Mouse (Mus musculus) myocyte (in vitro differentiated cells): ENCODE data around the gene Myo3a. TPM values are rescaled to one million over a fixed set of nuclear protein-coding genes. Genes with fewer than 3 reads are reported as not detected.

ENCODE experiments used
- H3K27me3 ChIP-seq: one replicate; pipeline ENCODE4 v1.6.1; 2011; ENCODE audit not compliant: control insufficient read depth, insufficient read depth, insufficient read length
- H3K36me3 ChIP-seq: one replicate; pipeline ENCODE4 v1.6.1; 2011; ENCODE audit not compliant: control insufficient read depth, insufficient read depth
- H3K4me2 ChIP-seq: one replicate; pipeline ENCODE4 v1.6.1; 2011; ENCODE audit warnings: low read depth, control low read depth
- H3K4me3 ChIP-seq: one replicate; pipeline ENCODE4 v1.5.1; 2011; ENCODE audit warnings: mild to moderate bottlenecking, control low read depth, moderate library complexity
- H3K79me2 ChIP-seq: one replicate; pipeline ENCODE4 v1.6.1; 2011; ENCODE audit not compliant: control insufficient read depth, insufficient read depth
- H3ac ChIP-seq: one replicate; pipeline ENCODE4 v1.6.1; 2011; ENCODE audit not compliant: control insufficient read depth, insufficient read length
- CEBPB ChIP-seq: IDR thresholded peaks from 2 replicates; pipeline ENCODE4 v1.6.1; 2011; ENCODE audit warnings: mild to moderate bottlenecking, moderate library complexity; ENCODE audit not compliant: poor library complexity, insufficient read depth, severe bottlenecking
- E2F4 ChIP-seq: IDR thresholded peaks from one replicate; pipeline ENCODE4 v1.6.1; 2011; ENCODE audit warnings: mild to moderate bottlenecking, control low read depth, moderate library complexity; ENCODE audit not compliant: insufficient read depth
- MAX ChIP-seq: IDR thresholded peaks from one replicate; pipeline ENCODE4 v1.6.1; 2011; ENCODE audit warnings: low read depth, mild to moderate bottlenecking, control low read depth
- MYOD1 ChIP-seq, 3 experiments: IDR thresholded peaks; one replicate each; pipeline ENCODE4 v1.6.1; 2011; ENCODE audit warnings: control low read depth in 2 of 3, low read depth in 2 of 3, mild to moderate bottlenecking in 2 of 3, moderate library complexity in 1 of 3; ENCODE audit not compliant: insufficient read length in 2 of 3, control insufficient read depth in 1 of 3
- MYOG ChIP-seq, 3 experiments: IDR thresholded peaks; one replicate each; pipeline ENCODE4 v1.6.1; 2011; ENCODE audit warnings: control low read depth in 2 of 3, low read depth in 2 of 3, mild to moderate bottlenecking in 2 of 3; ENCODE audit not compliant: insufficient read length in 2 of 3, control insufficient read depth in 1 of 3, insufficient read depth in 1 of 3
- POLR2A ChIP-seq: IDR thresholded peaks from one replicate; pipeline ENCODE4 v1.6.1; 2011; ENCODE audit warnings: low read depth, mild to moderate bottlenecking, control low read depth, moderate library complexity; ENCODE audit not compliant: insufficient read length
- POLR2AphosphoS2 ChIP-seq: IDR thresholded peaks from one replicate; pipeline ENCODE4 v1.6.1; 2011; ENCODE audit warnings: low read depth, control low read depth; ENCODE audit not compliant: insufficient read length
- REST ChIP-seq: IDR thresholded peaks from one replicate; pipeline ENCODE4 v1.6.1; 2011; ENCODE audit warnings: mild to moderate bottlenecking, control low read depth, moderate library complexity; ENCODE audit not compliant: insufficient read depth, insufficient read length
- SRF ChIP-seq: IDR thresholded peaks from one replicate; pipeline ENCODE4 v1.6.1; 2011; ENCODE audit warnings: low read depth; ENCODE audit not compliant: control insufficient read depth, insufficient read length
- TCF12 ChIP-seq: IDR thresholded peaks from one replicate; pipeline ENCODE4 v1.6.1; 2011; ENCODE audit warnings: mild to moderate bottlenecking, control low read depth; ENCODE audit not compliant: poor library complexity, insufficient read depth, severe bottlenecking
- TCF3 ChIP-seq: IDR thresholded peaks from one replicate; pipeline ENCODE4 v1.6.1; 2011; ENCODE audit warnings: low read depth, control low read depth; ENCODE audit not compliant: insufficient read length
- USF1 ChIP-seq: IDR thresholded peaks from one replicate; pipeline ENCODE4 v1.6.1; 2011; ENCODE audit warnings: low read depth, mild to moderate bottlenecking, control low read depth, moderate library complexity
- polyA plus RNA-seq: library from polyadenylated mRNA; unstranded; fragments of >200 nt; fragmentation: generic; extraction: Trizol; gene quantifications from one replicate; pipeline ENCODE4 v1.2.1, GENCODE M21; 2012; ENCODE audit warnings: missing spikeins

The Myo3a gene
- polyA plus RNA-seq = not detected

DNA sequence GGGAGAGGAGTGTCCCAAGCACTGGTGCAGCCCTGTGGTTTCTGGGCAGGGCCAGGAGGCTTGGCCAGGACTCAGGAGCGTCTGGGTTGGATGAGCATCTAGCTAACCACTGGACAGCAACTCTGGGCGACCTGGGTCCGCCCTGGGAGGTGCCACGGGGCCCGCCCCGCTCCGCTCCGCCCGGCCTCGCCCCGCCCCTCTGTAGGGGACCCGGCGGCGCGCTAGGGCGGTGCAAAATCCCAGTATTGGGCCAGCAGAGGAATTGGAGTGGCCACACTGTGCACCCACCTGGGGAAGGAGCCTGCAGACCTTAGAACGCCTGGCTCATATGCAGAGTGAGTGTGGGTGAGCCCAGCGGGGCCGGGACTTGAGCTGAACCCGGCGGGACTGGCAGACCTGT, at the start of gene Myo3a:
Myo3a (plus strand) TSS at position 196 of the 400 bp plus-strand sequence.
- Histone ChIP-seq H3K79me2 (no peaks in the 10 kb centered on the region), H3K4me3 (no peak within 1 kb of the TSS)
- no peak for TF ChIP-seq MAX
- no peak for TF ChIP-seq SRF

GRCm38 (mm10) chr2:22250462-22250861, 23.2 kb downstream of the Myo3a start:
- no peak for TF ChIP-seq POLR2AphosphoS2
- no peak for TF ChIP-seq TCF3
- no peak for TF ChIP-seq MAX
- TF ChIP-seq USF1 = no peak
- Histone ChIP-seq H3K79me2 (no peaks in the 10 kb centered on the region), H3K4me3 (no peak overlapping the region), H3K36me3 (no peaks in the 10 kb centered on the region), H3K27me3 (no peaks in the 10 kb centered on the region), H3K4me2 (no peak overlapping the region), H3ac (no peak overlapping the region)

More for the DNA sequence above, at the start of gene Myo3a:
- H3ac ChIP-seq = no peak within 1 kb of the TSS
- no peak within 1 kb of the TSS for H3K4me2 ChIP-seq
- no peaks in the 10 kb centered on the region for H3K36me3 ChIP-seq
- no peaks in the 10 kb centered on the region for H3K27me3 ChIP-seq

GRCm38 (mm10) chr2:22251045-22251444, 23.7 kb downstream of the Myo3a start:
- TF ChIP-seq SRF (no peak), E2F4 (no peak), POLR2A (no peak), CEBPB (no peak), USF1 (no peak), MYOD1 (IDR thresholded peaks at IDR 0.05; ENCODE audit: control insufficient read depth in 1 of 3, insufficient read length in 2 of 3, low read depth in 2 of 3) (no peak), REST (no peak), TCF3 (no peak)

DNA sequence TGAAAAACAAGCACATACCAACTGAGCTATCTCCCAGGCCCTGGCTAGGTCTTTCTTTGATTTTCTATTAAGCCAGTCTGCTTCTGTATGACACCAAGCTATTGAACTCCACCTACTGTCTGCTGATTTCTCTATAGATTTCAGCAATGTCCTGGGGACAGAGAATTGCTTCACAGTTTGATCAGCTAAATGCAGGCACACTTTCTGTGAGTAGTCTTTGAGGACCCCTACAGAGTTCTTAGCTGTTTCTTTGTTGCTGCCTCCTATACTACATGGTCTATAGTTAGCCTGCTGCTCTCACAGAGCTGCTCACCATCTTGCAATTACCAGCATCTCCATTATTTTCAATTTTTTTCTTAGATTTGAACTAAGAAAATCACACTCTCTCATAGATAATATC, 28.3 kb downstream of the Myo3a start:
- TF ChIP-seq E2F4 (no peak), POLR2AphosphoS2 (no peak), TCF3 (no peak), MYOD1 (IDR thresholded peaks at IDR 0.05; ENCODE audit: control insufficient read depth in 1 of 3, insufficient read length in 2 of 3, low read depth in 2 of 3) (no peak), CEBPB (no peak), MYOG (IDR thresholded peaks at IDR 0.05; ENCODE audit: control insufficient read depth in 1 of 3, insufficient read depth in 1 of 3, insufficient read length in 2 of 3, low read depth in 2 of 3) (no peak), REST (no peak), TCF12 (no peak), POLR2A (no peak), MAX (no peak), USF1 (no peak), SRF (no peak)
- Histone ChIP-seq H3K4me3 (no peak overlapping the region), H3K27me3 (no peaks in the 10 kb centered on the region), H3K79me2 (no peaks in the 10 kb centered on the region), H3K36me3 (no peaks in the 10 kb centered on the region), H3ac (no peak overlapping the region), H3K4me2 (no peak overlapping the region)

More at GRCm38 (mm10) chr2:22251045-22251444, 23.7 kb downstream of the Myo3a start:
- no peak overlapping the region for H3K4me3 ChIP-seq
- no peaks in the 10 kb centered on the region for H3K27me3 ChIP-seq
- H3ac ChIP-seq = no peak overlapping the region
- no peaks in the 10 kb centered on the region for H3K79me2 ChIP-seq
- H3K36me3 ChIP-seq = no peaks in the 10 kb centered on the region
- no peak overlapping the region for H3K4me2 ChIP-seq

- no peak overlapping the region for H3K4me2 ChIP-seq
- H3K27me3 ChIP-seq = no peaks in the 10 kb centered on the region
- TF ChIP-seq POLR2AphosphoS2 = no peak
- no peak for TF ChIP-seq CEBPB
- TF ChIP-seq MAX = no peak
- no peak for TF ChIP-seq REST
- no peak for TF ChIP-seq E2F4
- TF ChIP-seq USF1 = no peak
- no peak for TF ChIP-seq SRF
- TF ChIP-seq MYOG (IDR thresholded peaks at IDR 0.05; ENCODE audit: control insufficient read depth in 1 of 3, insufficient read depth in 1 of 3, insufficient read length in 2 of 3, low read depth in 2 of 3) = no peak
- TF ChIP-seq POLR2A = no peak
- no peak for TF ChIP-seq MYOD1 (IDR thresholded peaks at IDR 0.05; ENCODE audit: control insufficient read depth in 1 of 3, insufficient read length in 2 of 3, low read depth in 2 of 3)
- no peak for TF ChIP-seq TCF3
- TF ChIP-seq TCF12 = no peak
- no peak overlapping the region for H3K4me3 ChIP-seq
- no peaks in the 10 kb centered on the region for H3K79me2 ChIP-seq
- H3ac ChIP-seq = no peak overlapping the region
- no peaks in the 10 kb centered on the region for H3K36me3 ChIP-seq
Measured at GRCm38 (mm10) chr2:22271555-22271954, 44.3 kb downstream of the Myo3a start.

DNA sequence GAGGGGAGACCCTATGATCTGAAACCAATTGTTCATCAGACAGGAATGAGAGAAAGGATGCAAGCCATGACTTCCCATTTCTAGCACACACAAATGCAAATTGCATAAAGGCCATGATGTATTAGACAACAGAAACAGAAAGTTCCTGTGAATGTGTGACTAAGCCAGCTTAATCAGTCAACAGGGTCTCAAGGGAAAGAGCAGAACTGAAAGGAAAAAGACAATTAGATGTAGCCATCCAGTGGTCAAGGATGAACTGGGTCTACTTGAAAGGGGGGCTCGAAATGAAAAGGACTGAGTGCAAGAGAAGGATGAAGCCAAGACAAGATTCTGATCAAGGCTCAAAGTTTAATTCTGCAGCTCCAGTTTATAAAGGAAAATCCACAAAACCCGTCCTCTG, 58.1 kb downstream of the Myo3a start:
- Histone ChIP-seq H3K79me2 (no peaks in the 10 kb centered on the region), H3K27me3 (no peaks in the 10 kb centered on the region), H3K4me2 (no peak overlapping the region), H3K36me3 (no peaks in the 10 kb centered on the region), H3ac (no peak overlapping the region), H3K4me3 (no peak overlapping the region)
- no peak for TF ChIP-seq TCF3
- TF ChIP-seq CEBPB = no peak
- no peak for TF ChIP-seq REST
